Mouse (Mus musculus): ENCODE data around the gene Tagln. TPM values are rescaled to one million over a fixed set of nuclear protein-coding genes. Genes with fewer than 3 reads are reported as not detected.
A peak's percentile ranks its signal among the peaks of the same experiment; 100 is the strongest.

Gene Tagln
- 1 to 10 TPM; 1.1 to 1.6 TPM for polyA plus RNA-seq (2017; shearing (Covaris generic))

GRCm38 (mm10) chr9:45935628-45936210, at the start of gene Tagln:
Tagln (minus strand) TSS chr9:45936058.
- ATAC-seq = no peak

DNA sequence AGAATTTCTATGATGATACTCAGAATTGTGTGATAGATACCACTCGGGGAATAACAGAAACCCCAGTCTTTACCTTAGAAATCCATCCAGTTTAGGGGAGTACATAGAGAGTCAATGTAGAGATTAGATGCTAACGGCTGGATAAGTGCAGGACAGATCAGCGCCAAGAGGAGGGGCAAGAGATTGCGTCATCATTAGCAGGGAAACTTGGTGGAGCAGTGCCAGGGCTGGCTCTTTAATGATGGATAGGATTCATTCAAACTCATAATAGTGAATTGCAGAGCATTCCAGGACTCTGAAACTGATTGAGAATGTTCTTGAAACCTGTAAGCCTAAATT, 49.3 kb upstream of the Tagln start:
- peak; percentile 54 for ATAC-seq

DNA sequence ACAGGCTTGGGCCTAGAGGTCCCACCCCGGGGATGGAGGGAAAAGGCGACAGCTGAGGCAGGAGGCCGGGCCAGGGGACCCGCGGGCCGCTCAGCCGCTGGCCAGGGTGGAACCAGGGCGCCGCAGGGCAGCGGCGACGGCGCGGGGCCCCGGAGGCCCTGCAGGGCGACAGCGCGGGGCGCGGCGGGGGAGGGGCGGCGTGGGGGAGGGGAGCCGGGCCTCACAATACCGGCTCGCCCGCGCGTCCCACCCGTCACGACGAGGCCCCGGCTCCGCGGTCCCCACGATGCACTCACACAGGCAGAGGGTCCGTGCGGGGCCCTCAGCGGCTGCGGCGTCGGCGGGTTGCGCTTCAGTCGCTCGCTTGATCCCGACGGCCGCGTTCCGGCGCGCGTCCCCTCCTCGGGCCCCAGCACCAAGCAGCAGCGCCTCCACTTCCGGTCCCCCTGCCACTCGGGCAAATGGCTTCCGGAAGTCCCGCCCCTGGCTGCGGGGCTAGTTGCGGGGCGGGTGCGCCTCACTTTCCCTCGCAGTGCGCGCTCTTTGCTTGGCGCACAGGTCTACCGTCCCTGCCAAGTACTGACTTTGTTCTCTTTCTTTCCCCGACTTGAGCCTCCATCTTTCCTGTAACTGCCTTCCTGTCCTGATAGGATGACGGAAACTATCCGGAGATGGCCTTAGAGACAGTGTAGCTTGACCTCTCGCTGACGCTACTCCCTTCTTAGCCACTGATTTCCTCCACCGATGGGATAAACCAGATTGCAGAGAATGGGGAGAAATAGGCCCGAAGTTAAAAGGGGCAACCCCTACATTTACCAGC, 48.8 kb upstream of the Tagln start:
- ATAC-seq = peak; percentile 94

DNA sequence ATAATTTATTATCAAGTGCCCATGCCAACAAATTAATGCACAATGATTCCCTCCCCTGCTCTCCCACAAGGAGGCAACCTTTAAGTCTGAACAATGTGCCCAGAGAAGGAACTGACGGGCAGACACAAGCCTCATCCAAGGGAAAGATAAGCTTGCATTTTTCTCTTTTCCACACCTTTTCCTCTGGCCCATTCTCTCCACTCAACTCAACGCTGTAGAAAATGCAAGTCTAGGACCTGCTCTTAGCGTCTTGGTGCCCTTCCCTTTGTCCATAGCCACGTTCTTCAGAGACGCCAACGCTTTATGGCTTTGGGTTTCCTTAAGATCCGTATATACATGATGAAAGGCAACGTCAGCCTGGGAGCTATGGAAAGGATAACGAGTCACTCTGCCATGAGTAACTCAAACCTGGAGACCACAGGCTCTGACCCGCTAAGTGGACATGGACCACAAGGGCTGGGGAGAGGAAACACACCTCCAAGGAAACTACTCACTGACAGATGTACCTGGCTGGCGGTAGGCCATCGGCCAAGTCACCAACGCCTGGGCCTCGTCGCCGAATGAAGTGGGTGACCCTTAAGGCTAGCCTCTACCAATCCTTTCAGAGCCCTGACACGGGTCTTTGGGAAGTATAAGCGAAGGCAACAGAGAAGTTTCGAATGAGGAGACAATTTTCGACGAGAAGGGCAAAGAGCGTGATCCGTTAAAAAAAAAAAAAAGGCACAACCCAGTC, 48.0 kb upstream of the Tagln start:
- ATAC-seq = no peak

GRCm38 (mm10) chr9:45981331-45981730, 45.5 kb upstream of the Tagln start:
- ATAC-seq = no peak

DNA sequence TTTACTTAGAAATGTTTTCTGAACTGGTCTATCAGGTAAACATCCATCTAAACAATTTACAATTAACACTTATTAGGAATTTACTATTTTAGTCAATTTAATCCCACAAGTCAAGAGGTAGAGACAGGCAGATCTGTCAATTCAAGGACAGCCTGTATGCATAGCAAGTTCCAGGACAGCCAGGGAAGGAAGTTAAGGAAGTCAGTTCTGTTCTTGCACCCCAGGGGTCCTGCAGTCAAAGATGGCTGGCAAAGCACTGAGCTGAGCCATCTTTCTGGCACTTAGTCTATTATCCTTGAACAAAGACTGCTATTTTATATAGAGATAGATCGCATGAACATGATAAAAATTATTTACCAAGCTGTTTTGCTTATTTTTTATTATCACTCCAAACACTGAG, 44.8 kb upstream of the Tagln start:
- ATAC-seq = no peak

DNA sequence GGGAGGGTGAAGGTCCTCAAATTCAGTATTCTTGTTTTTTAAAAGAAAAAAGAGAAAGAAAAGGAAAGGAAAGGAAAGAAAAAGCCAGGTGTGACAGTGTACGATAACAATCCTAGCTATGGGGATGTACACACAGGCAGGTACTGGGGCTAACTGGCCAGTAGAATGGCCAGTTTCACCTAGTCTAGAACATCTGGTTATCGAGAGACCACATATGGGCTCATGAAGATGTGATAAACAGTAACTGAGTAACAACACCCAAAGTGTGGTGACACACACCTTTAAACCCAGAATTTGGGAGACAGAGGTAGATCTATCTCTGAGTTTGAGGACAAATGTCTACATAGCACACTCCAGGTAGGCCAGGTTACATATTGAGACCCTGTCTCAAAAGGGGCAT, 43.9 kb upstream of the Tagln start:
- no peak for ATAC-seq

GRCm38 (mm10) chr9:45976884-45977283, 41.0 kb upstream of the Tagln start:
- ATAC-seq = no peak

- no peak for ATAC-seq
These were observed 27.7 kb upstream of the Tagln start for GRCm38 (mm10) chr9:45963577-45963976.

GRCm38 (mm10) chr9:45961855-45962254, 26.0 kb upstream of the Tagln start:
- no peak for ATAC-seq

GRCm38 (mm10) chr9:45959661-45960060, 23.8 kb upstream of the Tagln start:
- no peak for ATAC-seq

DNA sequence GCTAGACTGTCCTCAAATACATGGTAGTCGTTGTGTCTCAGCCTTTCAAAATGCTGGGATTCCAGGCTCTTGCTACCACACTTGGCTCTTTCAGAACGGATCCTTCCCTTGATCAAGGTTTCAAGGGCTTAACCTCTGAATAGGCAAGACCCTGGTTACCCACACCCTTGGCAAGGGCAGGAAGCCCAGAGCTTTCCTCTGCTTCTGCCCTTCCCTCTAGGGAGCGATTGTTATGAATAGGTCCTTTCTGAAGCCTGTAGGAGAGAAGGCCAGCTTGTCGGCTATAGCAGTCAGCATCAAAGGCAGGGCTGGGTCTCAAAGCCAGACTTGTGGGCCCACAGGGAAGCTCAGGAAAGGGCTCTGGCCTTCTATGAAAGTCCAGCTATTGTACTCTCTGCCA, 23.0 kb upstream of the Tagln start:
- no peak for ATAC-seq

GRCm38 (mm10) chr9:45958023-45958670, 22.3 kb upstream of the Tagln start:
- no peak for ATAC-seq

GRCm38 (mm10) chr9:45955107-45955963, 19.5 kb upstream of the Tagln start, which contains the start of gene Sidt2:
Sidt2 (minus strand) TSS chr9:45955258.
- peak; percentile 90 for ATAC-seq

- peak; percentile 30 for ATAC-seq
These were observed 18.6 kb upstream of the Tagln start for GRCm38 (mm10) chr9:45954294-45955106.

DNA sequence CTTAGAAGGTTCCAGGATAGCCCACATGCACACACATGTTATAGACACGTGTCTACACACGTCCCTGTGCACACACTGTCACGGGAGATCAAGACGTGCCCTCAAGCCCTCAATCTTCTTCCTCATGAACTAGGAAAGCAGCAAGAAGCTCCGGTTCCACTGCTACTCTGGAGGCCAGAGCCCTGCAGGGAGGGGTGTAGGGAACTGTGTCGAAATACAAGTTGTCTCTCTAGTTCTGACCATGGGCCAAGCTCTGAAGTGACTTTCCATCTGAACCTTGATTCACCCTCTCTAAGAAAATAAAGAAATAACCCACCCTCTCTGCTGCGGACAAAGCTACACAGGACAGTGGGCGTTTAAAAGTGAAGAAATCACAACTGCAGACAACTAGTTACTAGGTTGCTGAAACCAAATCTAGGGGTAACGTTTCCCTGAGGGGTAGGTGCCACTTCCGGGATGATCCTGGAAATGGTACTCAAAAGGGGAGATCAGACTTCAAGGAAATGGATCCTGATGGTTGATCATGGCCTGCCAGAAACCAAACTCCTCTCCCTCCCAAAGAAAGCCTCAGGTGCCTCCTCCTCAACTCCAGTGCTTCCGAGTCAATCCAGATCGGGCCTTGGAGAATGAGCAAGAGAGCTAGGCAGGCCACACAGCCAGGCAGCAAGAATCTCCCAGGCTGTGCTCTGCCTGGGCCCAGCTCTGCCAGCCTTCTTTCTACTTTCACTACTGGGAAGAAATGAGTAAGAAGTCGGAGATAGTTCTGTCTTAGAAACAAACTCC, 17.8 kb upstream of the Tagln start:
- peak; percentile 21 for ATAC-seq

- no peak for ATAC-seq
These were observed 17.0 kb upstream of the Tagln start for GRCm38 (mm10) chr9:45952890-45953289.

- no peak for ATAC-seq
These were observed 16.2 kb upstream of the Tagln start for GRCm38 (mm10) chr9:45952057-45952456.

DNA sequence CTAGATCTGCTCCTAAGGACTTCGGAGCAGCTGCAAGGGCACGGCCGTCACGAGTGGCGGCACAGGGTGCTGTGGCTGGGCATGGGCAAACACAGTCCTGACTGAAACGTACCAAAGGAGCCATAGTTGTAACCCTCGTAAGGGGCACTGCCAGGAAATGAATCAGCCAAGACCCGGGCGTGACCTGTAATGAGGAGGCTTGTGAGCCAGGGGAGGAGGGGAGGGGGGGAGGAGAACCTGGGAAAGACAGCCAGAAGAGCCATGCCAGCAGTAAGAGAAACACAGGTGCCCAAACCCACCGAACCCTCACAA, 11.0 kb upstream of the Tagln start:
- no peak for ATAC-seq

GRCm38 (mm10) chr9:45946182-45946871, 10.5 kb upstream of the Tagln start:
- peak; percentile 17 for ATAC-seq

Measured in CD4-positive, CD25-positive, alpha-beta regulatory T cell, adult 4 months (primary cell).